Mouse (Mus musculus): ENCODE measurements around the gene Gm49358.

The Gm49358 gene

DNA sequence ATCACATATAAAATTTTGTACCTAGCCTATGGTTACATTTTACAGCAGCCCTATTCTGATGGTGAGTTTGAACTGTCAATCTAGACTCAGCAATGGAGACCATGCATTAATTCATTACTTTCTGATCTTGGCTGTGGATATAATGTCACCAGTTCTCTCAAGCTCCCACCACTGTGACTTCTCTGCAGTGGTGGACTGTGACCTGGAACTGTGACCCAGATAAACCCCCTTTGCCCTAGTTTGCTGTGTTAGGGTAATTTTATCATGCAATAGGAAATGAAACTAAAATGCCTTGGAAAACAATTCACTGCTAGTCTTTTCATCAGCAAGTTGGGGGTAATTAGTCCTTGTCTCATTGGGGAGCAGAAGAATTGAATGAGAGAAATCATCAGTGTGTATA, 117.7 kb downstream of the Gm49358 start:
- no peak for DNase-seq
